Mouse (Mus musculus) erythroblast, embryonic 14.5 days (primary cell): ENCODE data around the gene Anapc16. TPM values are rescaled to one million over a fixed set of nuclear protein-coding genes. Genes with fewer than 3 reads are reported as not detected.
A peak's percentile ranks its signal among the peaks of the same experiment; 100 is the strongest.

ENCODE experiments used
- H3K27me3 ChIP-seq: 2 replicates; pipeline ENCODE4 v1.6.1; 2012; ENCODE audit warnings: inconsistent platforms; ENCODE audit not compliant: control insufficient read depth
- H3K36me3 ChIP-seq: 2 replicates; pipeline ENCODE4 v1.6.1; 2012; ENCODE audit warnings: mild to moderate bottlenecking, inconsistent platforms; ENCODE audit not compliant: control insufficient read depth
- H3K4me1 ChIP-seq: 2 replicates; pipeline ENCODE4 v1.6.1; 2012; ENCODE audit warnings: inconsistent platforms; ENCODE audit not compliant: control insufficient read depth
- H3K4me3 ChIP-seq: replicated peaks from 2 replicates; pipeline ENCODE3; 2012; ENCODE audit warnings: moderate library complexity, mild to moderate bottlenecking, inconsistent platforms
- H3K9me3 ChIP-seq: 2 replicates; pipeline ENCODE4 v1.6.1; 2012; ENCODE audit warnings: low read length, inconsistent platforms, mixed read lengths; ENCODE audit not compliant: control insufficient read depth
- GATA1 ChIP-seq: IDR thresholded peaks from 2 replicates; pipeline ENCODE4 v1.6.1; 2012; ENCODE audit warnings: low read length, inconsistent platforms, mixed read lengths
- TAL1 ChIP-seq: IDR thresholded peaks from 3 replicates; pipeline ENCODE4 v1.6.1; 2012; ENCODE audit warnings: low read length, inconsistent platforms, mixed read lengths
- polyA plus RNA-seq: library from polyadenylated mRNA; stranded (reverse); fragments of >175 nt; gene quantifications from 2 replicates; pipeline ENCODE4 v1.2.3, GENCODE M21; 2012

The Anapc16 gene
- polyA plus RNA-seq, 1 experiment, result 7.5 TPM

- H3K27me3 ChIP-seq, result peaks cover 49% of the 10 kb centered on the region
- peak overlapping the region; percentile 40 for H3K4me3 ChIP-seq
- H3K4me1 ChIP-seq, result peaks cover 19% of the 10 kb centered on the region
- no peaks in the 10 kb centered on the region for H3K36me3 ChIP-seq
- TF ChIP-seq TAL1 (no peak), GATA1 (no peak)
- peaks cover 2% of the 10 kb centered on the region; the same call in 1 of the 2 replicates for H3K9me3 ChIP-seq
Observed at GRCm38 (mm10) chr10:59969821-59970449, 33.0 kb downstream of the Anapc16 start.

GRCm38 (mm10) chr10:59967309-59967942, 35.5 kb downstream of the Anapc16 start:
- peaks cover 19% of the 10 kb centered on the region for H3K4me1 ChIP-seq
- TF ChIP-seq GATA1 (no peak), TAL1 (no peak)

GRCm38 (mm10) chr10:59966743-59967142, 36.2 kb downstream of the Anapc16 start:
- Histone ChIP-seq H3K27me3 (peaks cover 47% of the 10 kb centered on the region), H3K36me3 (no peaks in the 10 kb centered on the region), H3K4me3 (no peak overlapping the region), H3K9me3 (peaks cover 2% of the 10 kb centered on the region; the same call in 1 of the 2 replicates), H3K4me1 (peaks cover 19% of the 10 kb centered on the region)
- TF ChIP-seq GATA1 (no peak), TAL1 (no peak)

More at GRCm38 (mm10) chr10:59967309-59967942, 35.5 kb downstream of the Anapc16 start:
- Histone ChIP-seq H3K4me3 (no peak overlapping the region), H3K36me3 (no peaks in the 10 kb centered on the region), H3K27me3 (peaks cover 50% of the 10 kb centered on the region), H3K9me3 (peaks cover 2% of the 10 kb centered on the region; the same call in 1 of the 2 replicates)

GRCm38 (mm10) chr10:59965788-59966187, 37.1 kb downstream of the Anapc16 start:
- Histone ChIP-seq H3K36me3 (no peaks in the 10 kb centered on the region), H3K27me3 (peaks cover 39% of the 10 kb centered on the region)
- TF ChIP-seq TAL1 (no peak), GATA1 (no peak)

GRCm38 (mm10) chr10:59965362-59965695, 37.6 kb downstream of the Anapc16 start:
- peaks cover 35% of the 10 kb centered on the region for H3K27me3 ChIP-seq
- peaks cover 10% of the 10 kb centered on the region for H3K4me1 ChIP-seq
- no peak for TF ChIP-seq TAL1
- no peak for TF ChIP-seq GATA1

More at GRCm38 (mm10) chr10:59965788-59966187, 37.1 kb downstream of the Anapc16 start:
- Histone ChIP-seq H3K9me3 (peaks cover 2% of the 10 kb centered on the region; the same call in 1 of the 2 replicates), H3K4me3 (no peak overlapping the region), H3K4me1 (peaks cover 15% of the 10 kb centered on the region)

GRCm38 (mm10) chr10:59964504-59965361, 38.2 kb downstream of the Anapc16 start:
- no peaks in the 10 kb centered on the region for H3K36me3 ChIP-seq
- no peak for TF ChIP-seq GATA1
- no peak for TF ChIP-seq TAL1
- peaks cover 29% of the 10 kb centered on the region for H3K27me3 ChIP-seq
- peaks cover 4% of the 10 kb centered on the region for H3K4me1 ChIP-seq
- H3K4me3 ChIP-seq, result no peak overlapping the region
- peaks cover 2% of the 10 kb centered on the region; the same call in 1 of the 2 replicates for H3K9me3 ChIP-seq

More at GRCm38 (mm10) chr10:59965362-59965695, 37.6 kb downstream of the Anapc16 start:
- H3K4me3 ChIP-seq, result no peak overlapping the region
- peaks cover 2% of the 10 kb centered on the region; the same call in 1 of the 2 replicates for H3K9me3 ChIP-seq
- no peaks in the 10 kb centered on the region for H3K36me3 ChIP-seq

- Histone ChIP-seq H3K36me3 (no peaks in the 10 kb centered on the region), H3K27me3 (peaks cover 28% of the 10 kb centered on the region)
- no peak for TF ChIP-seq TAL1
- TF ChIP-seq GATA1, result 0 out of 2 replicates have a peak, but pooled peaks have one; percentile 17
Observed at GRCm38 (mm10) chr10:59963609-59964008, 39.3 kb downstream of the Anapc16 start.

GRCm38 (mm10) chr10:59959517-59959916, 43.4 kb downstream of the Anapc16 start:
- Histone ChIP-seq H3K4me1 (no peaks in the 10 kb centered on the region), H3K4me3 (no peak overlapping the region), H3K36me3 (no peaks in the 10 kb centered on the region), H3K9me3 (no peaks in the 10 kb centered on the region), H3K27me3 (peaks cover 41% of the 10 kb centered on the region)
- no peak for TF ChIP-seq GATA1
- TF ChIP-seq TAL1, result no peak

More at GRCm38 (mm10) chr10:59963609-59964008, 39.3 kb downstream of the Anapc16 start:
- H3K4me3 ChIP-seq, result no peak overlapping the region
- H3K4me1 ChIP-seq, result 0 out of 2 replicates have a peak, but pooled peaks cover 1% of the 10 kb centered on the region
- peaks cover 2% of the 10 kb centered on the region; the same call in 1 of the 2 replicates for H3K9me3 ChIP-seq
